Comparison of ENCODE assay signal across 11 mouse cellular contexts in genomic region chr8:125335575-125336370, GRCm38 (mm10).
DNase-seq lines count a peak whose midpoint lies in the region; ATAC-seq lines count a peak whose summit lies in the region.
"Had no signal": no experiment of that assay in that cellular context is flagged by ENCODE, and none has a peak within 500 bp of the region (broad histone marks: within the 10 kb centered on the region; RNA-seq: fewer than 3 reads in every experiment).

No protein-coding gene starts in this region.

- 0 out of 2 replicates have a peak overlapping the region, but pooled peaks have one; percentile 3 for H3K4me2 ChIP-seq in forebrain, embryonic 15.5 days (replicated peaks)
- H3K4me2 ChIP-seq in midbrain, embryonic 13.5 days (replicated peaks) = peak overlapping the region; percentile 14
- H3K4me2 ChIP-seq: liver, embryonic 13.5 days; stomach, embryonic 15.5 days had no signal

- H3K27ac ChIP-seq in forebrain, embryonic 15.5 days (replicated peaks) = no peak overlapping the region
- peak overlapping the region; percentile 37; the same call in 1 of the 2 replicates for H3K27ac ChIP-seq in midbrain, embryonic 13.5 days
- H3K27ac ChIP-seq: liver, embryonic 13.5 days; stomach, embryonic 15.5 days had no signal

- no peaks in the 10 kb centered on the region for H3K9me3 ChIP-seq in forebrain, embryonic 15.5 days
- no peaks in the 10 kb centered on the region for H3K9me3 ChIP-seq in midbrain, embryonic 13.5 days
- H3K9me3 ChIP-seq: liver, embryonic 13.5 days; stomach, embryonic 15.5 days had no signal

- 27% methylated on average over 28 of the region's 28 CpGs for WGBS in forebrain, embryonic 15.5 days
- 20% methylated on average over 28 of the region's 28 CpGs for WGBS in midbrain, embryonic 13.5 days

- no peaks in the 10 kb centered on the region for H3K27me3 ChIP-seq in forebrain, embryonic 15.5 days
- peaks cover 76% of the 10 kb centered on the region for H3K27me3 ChIP-seq in midbrain, embryonic 13.5 days
- H3K27me3 ChIP-seq: liver, embryonic 13.5 days; stomach, embryonic 15.5 days had no signal

- ATAC-seq in forebrain, embryonic 15.5 days (replicated peaks) = no peak; the same call in 1 of the 2 replicates
- ATAC-seq in midbrain, embryonic 13.5 days = peak; percentile 76

- intact Hi-C loops in heart, postnatal 36 days (cut with DNase I) = loop anchor here (10.0 kb wide), 1 partner anchor 529 kb away; no protein-coding TSS in a partner anchor

- peak; percentile 37 for DNase-seq in heart, postnatal 4 days
- DNase-seq in heart, postnatal 36 days = no peak
- DNase-seq in NIH3T3 (ENCODE audit: low read depth) = peak; percentile 61
- DNase-seq in retina, postnatal 1 day = no peak
- DNase-seq in lung, postnatal 10 days = no peak
- DNase-seq in thymus, postnatal 4 days = no peak
- DNase-seq: layer of hippocampus, postnatal 36 days; liver, embryonic 13.5 days had no signal

- H3K4me3 ChIP-seq in forebrain, embryonic 15.5 days = no peak overlapping the region
- H3K4me3 ChIP-seq in midbrain, embryonic 13.5 days (replicated peaks) = no peak overlapping the region
- H3K4me3 ChIP-seq: liver, embryonic 13.5 days; stomach, embryonic 15.5 days had no signal

- peaks cover 12% of the 10 kb centered on the region for H3K4me1 ChIP-seq in forebrain, embryonic 15.5 days
- H3K4me1 ChIP-seq in midbrain, embryonic 13.5 days (replicated peaks) = peaks cover 35% of the 10 kb centered on the region

- no peaks in the 10 kb centered on the region for H3K36me3 ChIP-seq in forebrain, embryonic 15.5 days
- H3K36me3 ChIP-seq in midbrain, embryonic 13.5 days = no peaks in the 10 kb centered on the region
- H3K36me3 ChIP-seq: liver, embryonic 13.5 days; stomach, embryonic 15.5 days had no signal

- H3K9ac ChIP-seq in forebrain, embryonic 15.5 days (replicated peaks) = no peak overlapping the region
- no peak overlapping the region for H3K9ac ChIP-seq in midbrain, embryonic 13.5 days (replicated peaks)
- H3K9ac ChIP-seq: liver, embryonic 13.5 days; stomach, embryonic 15.5 days had no signal

Comparison
In these comparisons a context has a peak if more than half of its experiments do, and no peak if none do; other contexts are left out.
1. DNase-seq: peak in heart, postnatal 4 days (single experiment) and NIH3T3 (single experiment); none in heart, postnatal 36 days (0 of 2), retina, postnatal 1 day (single experiment), lung, postnatal 10 days (single experiment) and thymus, postnatal 4 days (single experiment).